ENCODE assay signal across 8 mouse cellular contexts in the genomic region with DNA sequence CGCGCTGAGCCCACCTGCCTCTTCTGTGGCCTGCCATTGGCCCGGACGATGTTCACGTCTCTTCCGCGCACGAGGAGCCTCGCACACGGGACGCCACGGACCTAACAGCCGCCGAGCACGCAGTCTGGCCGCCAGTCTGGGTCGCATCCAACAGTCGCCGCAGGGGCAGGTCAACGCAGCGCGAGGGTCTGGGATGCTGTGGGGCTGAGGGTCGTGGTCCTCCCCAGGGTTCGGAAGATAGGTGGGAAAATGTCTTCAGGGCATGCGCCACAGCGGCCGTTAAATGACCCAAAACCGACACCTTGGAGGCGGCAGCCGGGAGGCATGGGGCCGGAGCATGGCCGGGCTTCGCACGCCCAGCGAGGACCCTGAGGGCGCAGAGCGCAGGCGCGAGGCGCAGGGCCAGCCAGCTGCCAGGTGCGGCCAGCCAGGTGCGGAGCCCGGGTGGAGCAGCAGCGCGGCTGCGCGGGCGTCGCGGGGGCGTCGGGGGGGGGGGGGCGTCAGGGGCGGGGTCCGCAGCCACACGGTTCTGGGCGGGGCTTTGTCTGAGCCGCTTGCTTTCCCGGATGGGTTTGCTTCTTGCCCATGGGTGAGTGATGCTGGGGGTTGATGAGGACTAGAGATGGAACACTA. TPM values are rescaled to one million over a fixed set of nuclear protein-coding genes. Genes with fewer than 3 reads are reported as not detected.
A peak's percentile ranks its signal among the peaks of the same experiment; 100 is the strongest.
DNase-seq lines count a peak whose midpoint lies in the region; ATAC-seq and TF ChIP-seq lines count a peak whose summit lies in the region.

A gene (minus strand): TSS at position 445 of the 633 bp plus-strand sequence.

- no peak within 1 kb of the TSS for H3K9ac ChIP-seq in embryonic facial prominence, embryonic 11.5 days (replicated peaks; ENCODE audit: low read length)
- 0 out of 2 replicates have a peak within 1 kb of the TSS, but pooled peaks have one; percentile 19 for H3K9ac ChIP-seq in hindbrain, postnatal 0 days (replicated peaks; ENCODE audit: low read length)
- no peak within 1 kb of the TSS for H3K9ac ChIP-seq in midbrain, embryonic 12.5 days (replicated peaks)

- ATAC-seq in embryonic facial prominence, embryonic 11.5 days (replicated peaks; ENCODE audit: insufficient number of reproducible peaks, low FRiP score, low TSS enrichment, low read depth), result peak; percentile 81
- ATAC-seq in hindbrain, postnatal 0 days, result peak; percentile 89
- peak; percentile 65 for ATAC-seq in midbrain, embryonic 12.5 days (ENCODE audit: low FRiP score, low read depth)
- no peak for ATAC-seq in activated CD4-positive, CD25-positive, alpha-beta regulatory T cell, adult 4 months

- peak within 1 kb of the TSS; percentile 47 for H3K4me3 ChIP-seq in layer of hippocampus, adult 2 months
- peak within 1 kb of the TSS; percentile 19; the same call in 1 of the 2 replicates for H3K4me3 ChIP-seq in embryonic facial prominence, embryonic 11.5 days (ENCODE audit: low read depth, low read length)
- H3K4me3 ChIP-seq in hindbrain, postnatal 0 days (ENCODE audit: low read length), result peak within 1 kb of the TSS; percentile 14
- peak within 1 kb of the TSS; percentile 35 for H3K4me3 ChIP-seq in midbrain, embryonic 12.5 days

- TF ChIP-seq CTCF in layer of hippocampus, adult 2 months (conservative IDR thresholded peaks at IDR 0.05), result no peak
- no peak for TF ChIP-seq CTCF in hindbrain, postnatal 0 days (IDR thresholded peaks at IDR 0.05; ENCODE audit: low read depth)

- H3K9me3 ChIP-seq in embryonic facial prominence, embryonic 11.5 days (replicated peaks; ENCODE audit: control insufficient read depth, low read length), result no peaks in the 10 kb centered on the region
- no peaks in the 10 kb centered on the region for H3K9me3 ChIP-seq in hindbrain, postnatal 0 days (ENCODE audit: low read length)
- H3K9me3 ChIP-seq in midbrain, embryonic 12.5 days, result no peaks in the 10 kb centered on the region

- H3K36me3 ChIP-seq in embryonic facial prominence, embryonic 11.5 days (replicated peaks; ENCODE audit: control insufficient read depth, insufficient read depth, low read depth, low read length), result no peaks in the 10 kb centered on the region
- no peaks in the 10 kb centered on the region for H3K36me3 ChIP-seq in hindbrain, postnatal 0 days (ENCODE audit: insufficient read depth, low read length)
- no peaks in the 10 kb centered on the region for H3K36me3 ChIP-seq in midbrain, embryonic 12.5 days

- peak within 1 kb of the TSS; percentile 39; the same call in 1 of the 2 replicates for H3K27ac ChIP-seq in layer of hippocampus, adult 2 months
- H3K27ac ChIP-seq in embryonic facial prominence, embryonic 11.5 days (replicated peaks; ENCODE audit: low read depth, low read length), result no peak within 1 kb of the TSS
- H3K27ac ChIP-seq in hindbrain, postnatal 0 days, result no peak within 1 kb of the TSS
- no peak within 1 kb of the TSS for H3K27ac ChIP-seq in midbrain, embryonic 12.5 days (replicated peaks)

- H3K4me1 ChIP-seq in embryonic facial prominence, embryonic 11.5 days (ENCODE audit: control insufficient read depth, insufficient read depth, low read length), result no peaks in the 10 kb centered on the region
- H3K4me1 ChIP-seq in hindbrain, postnatal 0 days (ENCODE audit: insufficient read depth, low read length), result no peaks in the 10 kb centered on the region
- no peaks in the 10 kb centered on the region for H3K4me1 ChIP-seq in midbrain, embryonic 12.5 days

- peak within 1 kb of the TSS; percentile 51 for H3K4me2 ChIP-seq in embryonic facial prominence, embryonic 11.5 days (ENCODE audit: low read depth, low read length)
- H3K4me2 ChIP-seq in hindbrain, postnatal 0 days (ENCODE audit: low read depth, low read length), result peak within 1 kb of the TSS; percentile 46
- peak within 1 kb of the TSS; percentile 51 for H3K4me2 ChIP-seq in midbrain, embryonic 12.5 days (replicated peaks)

- 52% methylated on average over 43 of the region's 59 CpGs for WGBS in embryonic facial prominence, embryonic 11.5 days
- WGBS in hindbrain, postnatal 0 days, result 63% methylated on average over 40 of the region's 59 CpGs
- WGBS in midbrain, embryonic 12.5 days, result 63% methylated on average over 54 of the region's 59 CpGs

- no peaks in the 10 kb centered on the region for H3K27me3 ChIP-seq in embryonic facial prominence, embryonic 11.5 days (ENCODE audit: control insufficient read depth, insufficient read depth, low read length)
- no peaks in the 10 kb centered on the region for H3K27me3 ChIP-seq in hindbrain, postnatal 0 days (ENCODE audit: insufficient read depth, low read length)
- 0 out of 2 replicates have a peak, but pooled peaks cover 3% of the 10 kb centered on the region for H3K27me3 ChIP-seq in midbrain, embryonic 12.5 days

- DNase-seq in layer of hippocampus, adult 2 months (ENCODE audit: low spot score in 2 of 2), result no peak
- DNase-seq in layer of hippocampus, adult 9-11 months, result no peak
- peak; percentile 36 for DNase-seq in embryonic facial prominence, embryonic 11.5 days (ENCODE audit: low spot score)
- peak; percentile 66 for DNase-seq in hindbrain, postnatal 0 days (ENCODE audit: low spot score)
- no peak for DNase-seq in ovary, postnatal 36 days (ENCODE audit: low spot score)
- DNase-seq in frontal cortex, postnatal 14 days (ENCODE audit: low spot score in 2 of 2), result no peak

RNA-seq across cellular contexts. Expression of the gene that starts here (rescaled TPM):
- not detected for total RNA-seq in layer of hippocampus, adult 2 months (2021)
- not detected in 2 replicates for polyA plus RNA-seq in embryonic facial prominence, embryonic 11.5 days (2014; fragmentation: Nextera tagmentation; extraction: Ambion mirVana)
- not detected in 2 replicates for total RNA-seq in hindbrain, postnatal 0 days (2014; rRNA removed)
- 0.54 TPM in 1 of 2 replicates, not detected in the other for polyA plus RNA-seq in hindbrain, postnatal 0 days (2015; fragmentation: Nextera tagmentation; extraction: Ambion mirVana)
- not detected in 2 replicates for polyA plus RNA-seq in midbrain, embryonic 12.5 days (2016; fragmentation: Nextera tagmentation; extraction: Ambion mirVana)
- polyA plus RNA-seq in activated CD4-positive, CD25-positive, alpha-beta regulatory T cell, adult 4 months (2017; shearing (Covaris generic)), result not detected

Comparison
In these comparisons a context has a peak if more than half of its experiments do, and no peak if none do; other contexts are left out.
1. Peak in DNase-seq, ATAC-seq, H3K4me3 ChIP-seq and H3K4me2 ChIP-seq in embryonic facial prominence, embryonic 11.5 days; RNA of the gene not detected or under 1 TPM.
2. Peak in DNase-seq, ATAC-seq, H3K4me3 ChIP-seq, H3K9ac ChIP-seq and H3K4me2 ChIP-seq in hindbrain, postnatal 0 days; RNA of the gene not detected or under 1 TPM.
3. Peak in ATAC-seq, H3K4me3 ChIP-seq and H3K4me2 ChIP-seq in midbrain, embryonic 12.5 days; RNA of the gene not detected or under 1 TPM.